Mouse (Mus musculus): ENCODE measurements around the gene Tulp3.
"Not testable (repeated sequence)": the region's sequence is repeated elsewhere in the genome, so short reads cannot be mapped to it uniquely, and the experiment has no call there.

Gene Tulp3

DNA sequence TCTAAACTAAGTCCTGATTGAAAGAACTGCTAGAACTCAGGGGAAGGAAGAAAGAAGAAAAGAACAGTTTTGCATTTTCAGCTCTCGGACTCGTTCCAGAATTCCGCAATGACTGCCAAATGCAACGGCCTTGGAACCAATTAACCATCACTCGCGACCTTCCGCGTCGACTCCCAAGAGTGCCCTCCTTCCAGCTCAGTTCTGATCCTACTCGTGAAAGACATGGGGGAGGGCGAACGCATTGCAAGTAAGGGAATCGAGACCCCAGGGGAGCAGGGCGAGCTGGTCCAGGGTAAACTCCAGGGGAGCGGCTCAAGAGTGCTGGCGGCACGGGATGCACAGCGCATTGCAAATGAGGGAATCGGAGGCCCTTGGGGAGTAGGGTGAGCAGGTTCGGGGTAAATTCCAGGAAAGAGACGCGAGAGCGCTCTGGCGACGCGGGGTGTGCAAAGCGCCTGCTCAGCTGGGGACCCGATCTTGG, 410 bp downstream of the Tulp3 start:
- peak in 1 of 2 experiments; percentile 12 for DNase-seq

DNA sequence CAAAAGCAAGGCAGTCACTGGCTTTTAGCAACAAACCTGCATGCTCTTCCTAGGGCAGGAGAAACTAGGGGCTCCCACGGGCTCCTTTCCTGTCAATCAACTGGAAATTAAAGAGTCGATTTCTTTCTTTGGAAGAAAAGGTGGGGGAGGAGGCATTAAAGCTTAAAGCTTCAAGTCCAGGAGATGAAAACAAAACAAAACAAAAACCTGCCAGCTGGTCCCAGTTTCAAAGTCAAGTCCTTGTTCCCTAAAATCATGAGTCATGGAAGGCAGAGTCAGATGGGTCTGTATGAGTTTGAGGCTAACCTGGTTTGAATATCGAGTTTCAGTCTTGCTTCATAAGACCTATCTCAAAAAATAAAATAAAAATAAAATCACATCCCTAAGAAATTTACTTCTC, 1.5 kb downstream of the Tulp3 start:
- no peak for DNase-seq

- DNase-seq: no peak
Observed at GRCm38 (mm10) chr6:128349711-128350110, 5.9 kb downstream of the Tulp3 start.

GRCm38 (mm10) chr6:128346782-128347181, 8.9 kb downstream of the Tulp3 start:
- no peak for DNase-seq

- DNase-seq: no peak
Observed at GRCm38 (mm10) chr6:128345623-128346022, 10.0 kb downstream of the Tulp3 start.

- DNase-seq: no peak
Observed at GRCm38 (mm10) chr6:128341956-128342723, 13.5 kb downstream of the Tulp3 start.

DNA sequence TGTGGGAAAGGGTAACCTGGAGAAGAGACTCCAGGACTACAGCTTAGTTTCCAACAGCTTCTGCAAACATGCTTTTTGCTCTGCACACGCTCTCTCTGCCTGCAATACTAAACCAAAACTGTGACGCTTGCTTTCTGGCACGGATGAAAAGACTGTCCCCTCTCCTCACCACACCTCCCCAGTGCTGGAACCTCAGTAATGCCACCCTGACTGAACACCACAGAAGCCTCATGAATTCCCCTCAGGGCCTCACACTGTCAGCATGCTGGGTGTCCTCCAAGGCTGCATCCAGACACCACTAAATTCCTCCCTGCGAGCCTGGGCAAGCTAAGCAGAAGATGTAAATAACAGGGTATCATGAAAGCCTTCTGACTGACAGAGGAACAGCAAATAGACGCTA, 16.8 kb downstream of the Tulp3 start:
- DNase-seq: no peak

- no peak for DNase-seq
Observed at GRCm38 (mm10) chr6:128337467-128337866, 18.2 kb downstream of the Tulp3 start.

DNA sequence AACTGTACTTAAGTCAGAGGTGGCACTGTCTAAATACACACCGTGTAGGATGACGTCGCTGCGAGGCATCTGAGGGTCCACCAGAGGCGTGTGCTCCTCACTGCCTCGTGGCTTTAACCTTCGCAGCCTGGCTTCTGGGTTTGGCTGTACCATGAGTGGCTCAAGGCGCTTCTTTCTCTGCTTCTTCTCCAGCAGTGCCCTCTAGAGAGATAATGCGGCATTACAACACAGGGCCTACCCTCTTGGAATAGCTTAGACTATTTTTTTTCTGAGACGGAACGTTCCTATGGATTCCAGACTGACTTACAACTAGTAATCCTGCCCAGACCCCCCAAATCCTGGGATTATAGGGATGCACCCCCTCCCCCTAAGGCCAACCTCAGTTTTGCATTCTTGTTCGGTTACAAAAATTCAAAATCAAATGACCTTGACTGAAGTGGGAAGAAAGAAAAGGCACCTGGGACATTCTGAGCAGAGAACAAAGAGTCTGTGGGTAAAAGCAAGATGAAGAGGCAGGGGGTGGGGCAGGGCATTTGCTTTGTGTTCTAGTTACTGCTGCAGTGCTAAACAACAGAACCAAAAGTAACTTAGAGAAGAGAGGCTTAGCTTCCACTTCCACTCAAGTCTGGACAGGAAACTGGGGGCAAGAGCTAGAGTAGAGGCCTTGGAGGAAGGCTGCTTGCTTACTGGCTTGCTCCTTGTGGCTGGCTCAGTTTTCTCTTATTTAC, 21.1 kb downstream of the Tulp3 start:
- DNase-seq: peak; percentile 53 to 60

DNA sequence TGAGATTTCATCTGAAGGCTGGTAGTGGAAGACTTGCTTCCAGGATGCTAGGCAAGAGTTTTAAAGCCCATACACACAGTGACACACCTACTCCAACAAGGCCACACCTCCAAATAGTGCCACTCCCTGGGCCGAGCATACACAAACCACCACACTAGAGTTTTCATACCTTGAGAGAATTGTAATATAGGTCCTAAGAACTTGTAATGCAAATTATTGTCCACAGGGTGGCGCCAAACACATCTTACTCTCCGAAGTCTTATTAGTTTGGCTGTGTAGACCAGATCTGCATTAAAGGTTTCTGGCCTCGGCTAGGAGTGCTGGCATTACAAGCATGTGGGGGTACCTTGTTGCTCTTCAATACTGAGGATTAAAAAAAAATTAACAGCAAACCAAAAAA, 37.3 kb downstream of the Tulp3 start:
- peak in 1 of 2 experiments; percentile 25 for DNase-seq

GRCm38 (mm10) chr6:128315597-128315996, 40.1 kb downstream of the Tulp3 start:
- no peak for DNase-seq

DNA sequence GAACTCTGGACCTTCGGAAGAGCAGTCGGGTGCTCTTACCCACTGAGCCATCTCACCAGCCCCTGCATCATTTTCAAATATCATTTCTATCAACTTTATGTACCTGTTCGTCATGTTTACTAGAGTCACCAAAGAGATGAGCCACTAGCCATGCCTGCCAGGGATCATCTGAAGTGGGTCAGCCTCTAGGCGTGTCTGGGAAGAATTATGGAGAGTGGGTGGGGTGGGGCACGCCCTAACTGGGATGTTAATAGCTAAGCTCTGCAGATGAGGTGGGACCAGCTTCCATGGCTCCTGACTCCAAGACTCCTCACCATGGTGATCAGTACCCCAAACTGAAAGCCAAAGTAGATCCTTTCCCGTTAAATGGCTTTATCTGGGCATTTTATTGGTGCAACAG, 40.9 kb downstream of the Tulp3 start:
- DNase-seq: no peak

- peak; percentile 37 to 41 for DNase-seq
Observed at GRCm38 (mm10) chr6:128308311-128308710, 47.3 kb downstream of the Tulp3 start.

- no peak for DNase-seq
Observed at GRCm38 (mm10) chr6:128304801-128305200, 50.9 kb downstream of the Tulp3 start.

DNA sequence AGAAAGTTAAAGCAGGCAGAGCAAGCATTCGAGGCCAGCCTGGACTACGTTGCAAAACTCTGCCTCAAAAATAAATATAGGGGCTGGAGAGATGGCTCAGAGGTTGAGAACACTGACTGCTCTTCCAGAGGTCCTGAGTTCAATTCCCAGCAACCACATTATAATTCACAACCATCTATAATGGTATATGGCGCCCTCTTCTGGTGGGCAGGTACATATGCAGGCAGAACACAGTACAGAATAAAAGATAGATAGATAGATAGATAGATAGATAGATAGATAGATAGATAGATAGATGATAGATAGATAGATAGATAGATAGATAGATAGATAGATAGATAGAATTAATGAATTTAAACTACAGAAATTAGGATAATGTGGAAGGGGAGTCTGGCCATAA, 53.0 kb downstream of the Tulp3 start:
- not testable (repeated sequence) for DNase-seq

- no peak for DNase-seq
Observed at GRCm38 (mm10) chr6:128301891-128302290, 53.8 kb downstream of the Tulp3 start.

DNA sequence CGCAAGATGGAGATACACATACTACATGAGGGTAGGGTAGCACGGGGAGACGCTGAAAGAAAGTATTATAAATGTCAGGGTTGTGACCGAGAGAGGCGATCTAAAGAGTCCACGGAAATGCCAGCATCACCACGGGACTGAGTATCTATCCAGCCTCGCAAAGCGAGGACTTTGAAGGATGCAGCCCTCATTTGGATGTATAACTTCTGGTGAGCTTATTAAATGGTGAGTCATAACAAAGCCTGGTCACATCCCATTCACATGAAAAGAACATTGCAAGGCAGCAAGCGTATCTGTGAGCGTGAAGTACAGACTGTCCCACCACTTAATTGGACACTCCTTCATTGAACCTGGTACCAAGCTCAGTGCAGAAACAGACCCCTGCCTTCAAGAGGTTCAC, 54.2 kb downstream of the Tulp3 start:
- no peak for DNase-seq

GRCm38 (mm10) chr6:128300134-128301001, 55.3 kb downstream of the Tulp3 start, which contains the start of gene Tead4:
TSS of gene Tead4 (minus strand) at chr6:128300823.
- DNase-seq: peak in 1 of 2 experiments; percentile 11

DNA sequence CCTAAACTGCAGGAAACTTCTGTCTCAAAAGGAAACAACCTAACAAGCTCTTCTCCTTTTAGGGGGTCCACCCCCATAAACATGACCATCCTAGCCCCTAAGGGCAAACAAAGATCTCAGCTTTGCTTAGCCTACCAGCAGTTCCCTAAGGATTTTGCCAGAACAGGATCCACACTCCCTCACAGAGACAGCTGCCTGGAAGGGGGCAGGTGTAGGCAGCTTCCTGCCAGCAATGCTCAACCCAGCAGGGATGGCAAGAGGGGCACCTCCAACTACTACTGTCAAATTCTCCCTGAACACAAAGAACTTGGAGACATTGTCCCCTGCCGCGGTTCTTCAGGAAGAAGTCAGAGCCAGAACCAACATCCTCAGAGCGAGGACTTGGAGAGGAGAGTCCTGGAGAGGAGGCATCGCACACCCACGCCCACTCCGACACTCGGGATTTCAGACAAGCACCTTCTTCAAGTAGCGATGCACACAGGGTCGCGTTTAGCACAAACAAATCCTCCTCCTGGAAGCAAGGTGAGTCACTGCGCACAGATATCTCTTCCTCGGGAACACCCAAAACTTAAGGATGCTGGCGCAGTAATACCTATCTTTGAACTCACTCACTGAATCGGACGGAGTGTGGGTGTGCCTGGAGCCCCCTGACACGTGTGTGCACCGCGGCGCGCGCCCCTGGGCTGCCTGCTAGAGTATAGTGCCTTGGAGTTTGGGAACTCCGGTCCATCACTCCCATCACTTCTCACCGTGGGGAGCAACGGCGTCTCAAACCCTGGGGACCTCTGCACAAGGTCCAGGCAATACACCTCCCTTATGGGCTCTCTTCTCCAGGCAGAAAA, 56.1 kb downstream of the Tulp3 start:
- DNase-seq: no peak

- DNase-seq: no peak
Observed at GRCm38 (mm10) chr6:128298246-128298645, 57.4 kb downstream of the Tulp3 start.

- no peak for DNase-seq
Observed at GRCm38 (mm10) chr6:128296750-128297393, 58.8 kb downstream of the Tulp3 start.
